Mouse (Mus musculus) cerebellum, postnatal 10 days (tissue): ENCODE measurements at regions not wholly inside any gene's neighbourhood (a gene's known extent, or its start where the extent isn't known, plus 50 kb on each side); places are given as distances from the start of the nearest gene placed in this dataset.

Experiments
- DNase-seq, 2 experiments: peaks; one replicate each; pipeline ENCODE4 v3.0.0; 2021; ENCODE audit warnings: mixed read lengths in 2 of 2

- no peak for DNase-seq
These were observed 128.6 kb upstream of the Foxa2 start for GRCm38 (mm10) chr2:148175251-148175927.

- DNase-seq, result no peak
These were observed 133.5 kb upstream of the Foxa2 start for GRCm38 (mm10) chr2:148180245-148180644.

- no peak for DNase-seq
These were observed 134.7 kb upstream of the Foxa2 start for GRCm38 (mm10) chr2:148181518-148181917.

- no peak for DNase-seq
These were observed 135.8 kb upstream of the Foxa2 start for GRCm38 (mm10) chr2:148182492-148183052.

- DNase-seq, result no peak
These were observed 138.0 kb upstream of the Foxa2 start for GRCm38 (mm10) chr2:148184801-148185212.

- no peak for DNase-seq
These were observed 139.7 kb upstream of the Foxa2 start for GRCm38 (mm10) chr2:148186363-148186991.

GRCm38 (mm10) chr2:148188865-148189264, 142.1 kb upstream of the Foxa2 start:
- no peak for DNase-seq

- DNase-seq, result no peak
These were observed 142.5 kb upstream of the Foxa2 start for GRCm38 (mm10) chr2:148189287-148189686.

GRCm38 (mm10) chr2:148192946-148193345, 146.2 kb upstream of the Foxa2 start:
- peak in 1 of 2 experiments; percentile 8 for DNase-seq

- peak; percentile 3 to 8 for DNase-seq
These were observed 150.7 kb upstream of the Foxa2 start for GRCm38 (mm10) chr2:148197375-148198015.

GRCm38 (mm10) chr2:148206633-148207032, 159.9 kb upstream of the Foxa2 start:
- DNase-seq, result no peak

GRCm38 (mm10) chr2:148210813-148211212, 164.0 kb upstream of the Foxa2 start:
- no peak for DNase-seq

GRCm38 (mm10) chr2:148217136-148217535, 170.4 kb upstream of the Foxa2 start:
- no peak for DNase-seq

GRCm38 (mm10) chr2:148233691-148234300, 161.3 kb upstream of the Sstr4 start:
- DNase-seq, result no peak

GRCm38 (mm10) chr2:148237121-148237520, 158.0 kb upstream of the Sstr4 start:
- DNase-seq, result no peak

GRCm38 (mm10) chr2:148239046-148239445, 156.1 kb upstream of the Sstr4 start:
- peak in 1 of 2 experiments; percentile 1 for DNase-seq

GRCm38 (mm10) chr2:148242242-148242641, 152.9 kb upstream of the Sstr4 start:
- DNase-seq, result no peak

- no peak for DNase-seq
These were observed 149.6 kb upstream of the Sstr4 start for GRCm38 (mm10) chr2:148245575-148245974.

- DNase-seq, result no peak
These were observed 144.2 kb upstream of the Sstr4 start for GRCm38 (mm10) chr2:148250902-148251301.

GRCm38 (mm10) chr2:148255662-148256061, 139.5 kb upstream of the Sstr4 start:
- no peak for DNase-seq

- no peak for DNase-seq
These were observed 130.9 kb upstream of the Sstr4 start for GRCm38 (mm10) chr2:148264111-148264730.

- DNase-seq, result no peak
These were observed 115.9 kb upstream of the Sstr4 start for GRCm38 (mm10) chr2:148279200-148279599.

GRCm38 (mm10) chr2:148290326-148290725, 104.8 kb upstream of the Sstr4 start:
- DNase-seq, result no peak
